Comparison of ENCODE assay signal across 33 mouse cellular contexts in the genomic region with DNA sequence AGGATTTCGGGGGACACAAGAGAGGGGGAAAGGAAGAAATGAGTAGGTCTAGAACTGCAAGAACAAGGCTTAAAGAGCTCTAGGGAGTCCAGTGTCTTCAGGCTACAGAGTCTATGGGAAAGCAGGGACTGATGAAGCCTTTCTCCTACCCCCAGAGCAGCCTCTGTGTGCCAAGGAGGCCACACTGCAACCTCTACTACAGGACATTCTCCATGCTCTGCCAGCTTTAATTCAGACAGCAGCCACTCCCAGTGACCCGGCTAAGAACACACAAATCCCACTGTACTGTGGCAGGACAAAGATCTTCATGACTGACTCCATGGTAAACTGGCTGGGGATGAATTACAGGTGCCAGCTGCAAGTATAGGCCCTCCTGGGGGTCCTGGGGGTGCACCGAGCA. TPM values are rescaled to one million over a fixed set of nuclear protein-coding genes. Genes with fewer than 3 reads are reported as not detected.
"Had no signal": no experiment of that assay in that cellular context is flagged by ENCODE, and none has a peak within 500 bp of the region (broad histone marks: within the 10 kb centered on the region; RNA-seq: fewer than 3 reads in every experiment).

No protein-coding gene starts in this region.

- ATAC-seq: hindbrain, embryonic 16.5 days; hindbrain, postnatal 0 days; inflammation-experienced regulatory T-cells, adult 6 months; intestine, embryonic 15.5 days; intestine, embryonic 16.5 days had no signal

- H3K9ac ChIP-seq: heart, embryonic 12.5 days; heart, embryonic 13.5 days; heart, embryonic 15.5 days; hindbrain, embryonic 12.5 days; hindbrain, embryonic 14.5 days; hindbrain, embryonic 15.5 days; intestine, embryonic 15.5 days; kidney, embryonic 15.5 days had no signal

- H3K27me3 ChIP-seq: heart, embryonic 12.5 days; heart, embryonic 13.5 days; heart, embryonic 15.5 days; hindbrain, embryonic 12.5 days; hindbrain, embryonic 15.5 days; intestine, embryonic 15.5 days; kidney, embryonic 15.5 days had no signal

- H3K27ac ChIP-seq: heart, embryonic 10.5 days; heart, embryonic 13.5 days; heart, embryonic 15.5 days; hindbrain, embryonic 12.5 days; hindbrain, embryonic 14.5 days; hindbrain, embryonic 15.5 days; hindbrain, postnatal 0 days; intestine, embryonic 15.5 days; kidney, embryonic 15.5 days; kidney, postnatal 0 days; layer of hippocampus, adult 2 months; left cerebral cortex, adult 2 months had no signal

- H3K4me1 ChIP-seq: heart, embryonic 10.5 days; heart, embryonic 12.5 days; heart, embryonic 13.5 days; heart, embryonic 15.5 days; hindbrain, embryonic 12.5 days; hindbrain, embryonic 15.5 days; intestine, embryonic 15.5 days; kidney, embryonic 15.5 days had no signal

- DNase-seq: heart, postnatal 10 days; heart, postnatal 14 days; heart, postnatal 36 days; kidney, adult 11 months; kidney, adult 18-20 months; kidney, adult 2 months; kidney, adult 8-10 months; kidney, adult 9 months; kidney, postnatal 10 days; kidney, postnatal 14 days; kidney, postnatal 25 days; kidney, postnatal 36 days; kidney, postnatal 4 days; layer of hippocampus, adult 9-11 months; layer of hippocampus, postnatal 36 days had no signal

- H3K4me2 ChIP-seq: heart, embryonic 11.5 days; heart, embryonic 12.5 days; heart, embryonic 13.5 days; heart, embryonic 15.5 days; hindbrain, embryonic 12.5 days; hindbrain, embryonic 14.5 days; hindbrain, embryonic 15.5 days; intestine, embryonic 15.5 days; kidney, embryonic 15.5 days had no signal

- H3K9me3 ChIP-seq: heart, embryonic 10.5 days; heart, embryonic 12.5 days; heart, embryonic 13.5 days; heart, embryonic 15.5 days; hindbrain, embryonic 12.5 days; hindbrain, embryonic 15.5 days; intestine, embryonic 15.5 days; kidney, embryonic 15.5 days had no signal

- H3K4me3 ChIP-seq: heart, embryonic 10.5 days; heart, embryonic 12.5 days; heart, embryonic 13.5 days; heart, embryonic 15.5 days; hindbrain, embryonic 12.5 days; hindbrain, embryonic 15.5 days; intestine, embryonic 15.5 days; kidney, embryonic 15.5 days; layer of hippocampus, adult 2 months; left cerebral cortex, adult 2 months had no signal

RNA-seq across cellular contexts. Expression of a gene that starts 50.5 kb away (rescaled TPM):
- total RNA-seq: hematopoietic stem cell, adult 5-6 weeks had no signal
- polyA plus RNA-seq: inflammation-experienced regulatory T-cells, adult 6 months had no signal
